27 mouse cellular contexts compared by ENCODE assay signal in the genomic region with DNA sequence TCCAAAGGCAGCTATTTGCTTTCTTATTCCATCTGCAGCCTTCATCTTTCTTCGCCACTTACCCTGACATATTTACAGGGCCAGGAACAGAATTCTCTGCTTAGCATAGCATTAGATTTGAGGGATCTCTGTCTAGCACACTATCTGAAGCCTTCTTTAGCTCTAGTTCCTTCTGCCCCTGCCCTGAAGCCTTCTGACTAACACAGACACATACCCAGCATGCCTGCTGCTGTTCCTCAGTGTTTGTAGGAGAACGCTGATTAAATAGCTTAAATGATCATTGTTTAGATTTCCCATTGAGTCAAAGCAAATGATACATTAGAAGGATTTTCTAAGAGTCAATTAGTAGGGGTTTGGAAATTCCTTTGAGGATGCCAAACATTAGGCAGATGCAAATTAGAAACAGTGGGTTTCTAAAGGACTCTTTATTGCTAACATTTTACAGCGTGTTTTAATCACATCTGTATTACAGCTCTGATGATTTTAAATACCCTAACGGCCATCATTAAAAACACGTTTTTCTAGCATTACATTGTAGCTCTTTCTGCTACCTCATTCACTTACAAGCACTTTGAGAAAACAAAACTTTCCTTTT. TPM values are rescaled to one million over a fixed set of nuclear protein-coding genes. Genes with fewer than 3 reads are reported as not detected.
A peak's percentile ranks its signal among the peaks of the same experiment; 100 is the strongest.
DNase-seq lines count a peak whose midpoint lies in the region; ATAC-seq lines count a peak whose summit lies in the region.
"Had no signal": no experiment of that assay in that cellular context is flagged by ENCODE, and none has a peak within 500 bp of the region (broad histone marks: within the 10 kb centered on the region; RNA-seq: fewer than 3 reads in every experiment).

No protein-coding gene starts in this region.

- H3K9me3 ChIP-seq in forebrain, embryonic 13.5 days (replicated peaks): no peaks in the 10 kb centered on the region
- no peaks in the 10 kb centered on the region for H3K9me3 ChIP-seq in forebrain, embryonic 10.5 days
- no peaks in the 10 kb centered on the region for H3K9me3 ChIP-seq in midbrain, embryonic 14.5 days (ENCODE audit: control insufficient read depth, low read length)
- no peaks in the 10 kb centered on the region for H3K9me3 ChIP-seq in midbrain, embryonic 11.5 days (ENCODE audit: control insufficient read depth, low read length)
- no peaks in the 10 kb centered on the region for H3K9me3 ChIP-seq in embryonic facial prominence, embryonic 13.5 days
- no peaks in the 10 kb centered on the region for H3K9me3 ChIP-seq in neural tube, embryonic 14.5 days (ENCODE audit: control insufficient read depth, low read length)
- H3K9me3 ChIP-seq: embryonic facial prominence, embryonic 12.5 days; liver, embryonic 15.5 days; lung, embryonic 15.5 days; megakaryocyte, embryonic 14.5 days had no signal

- WGBS in forebrain, embryonic 13.5 days: 40% methylated on average over 5 of the region's 5 CpGs
- 68% methylated on average over 5 of the region's 5 CpGs for WGBS in forebrain, embryonic 10.5 days
- WGBS in midbrain, embryonic 14.5 days: 72% methylated on average over 5 of the region's 5 CpGs
- 73% methylated on average over 5 of the region's 5 CpGs for WGBS in midbrain, embryonic 11.5 days
- WGBS in embryonic facial prominence, embryonic 13.5 days: 40% methylated on average over 5 of the region's 5 CpGs
- 30% methylated on average over 5 of the region's 5 CpGs for WGBS in neural tube, embryonic 14.5 days

- no peak overlapping the region for H3K27ac ChIP-seq in forebrain, embryonic 13.5 days
- H3K27ac ChIP-seq in forebrain, embryonic 10.5 days: no peak overlapping the region
- no peak overlapping the region for H3K27ac ChIP-seq in midbrain, embryonic 14.5 days (replicated peaks; ENCODE audit: low read depth, low read length)
- no peak overlapping the region for H3K27ac ChIP-seq in midbrain, embryonic 11.5 days (ENCODE audit: low read depth, low read length)
- peak overlapping the region; percentile 55; the same call in 1 of the 2 replicates for H3K27ac ChIP-seq in embryonic facial prominence, embryonic 13.5 days
- peak overlapping the region; percentile 29 for H3K27ac ChIP-seq in neural tube, embryonic 14.5 days (ENCODE audit: low read depth, low read length)
- H3K27ac ChIP-seq: embryonic facial prominence, embryonic 12.5 days; liver, embryonic 15.5 days; lung, embryonic 15.5 days had no signal

- peak; percentile 41; the same call in 1 of the 2 replicates for ATAC-seq in forebrain, embryonic 13.5 days
- no peak for ATAC-seq in midbrain, embryonic 14.5 days (ENCODE audit: low FRiP score, low TSS enrichment)
- ATAC-seq in midbrain, embryonic 11.5 days (ENCODE audit: low FRiP score): no peak
- no peak for ATAC-seq in embryonic facial prominence, embryonic 13.5 days (ENCODE audit: insufficient number of reproducible peaks, insufficient read depth, low FRiP score, low TSS enrichment, low read depth)
- peak; percentile 84 for ATAC-seq in neural tube, embryonic 14.5 days (ENCODE audit: low read depth)
- ATAC-seq: CD4-positive, CD25-positive, alpha-beta regulatory T cell, adult 4 months; intestine, postnatal 0 days; midbrain, embryonic 16.5 days had no signal

- H3K36me3 ChIP-seq in forebrain, embryonic 13.5 days (ENCODE audit: poor library complexity, severe bottlenecking): no peaks in the 10 kb centered on the region
- H3K36me3 ChIP-seq in forebrain, embryonic 10.5 days (replicated peaks): no peaks in the 10 kb centered on the region
- no peaks in the 10 kb centered on the region for H3K36me3 ChIP-seq in midbrain, embryonic 14.5 days (ENCODE audit: control insufficient read depth, insufficient read depth, low read length)
- no peaks in the 10 kb centered on the region for H3K36me3 ChIP-seq in midbrain, embryonic 11.5 days (ENCODE audit: control insufficient read depth, insufficient read depth, low read length)
- no peaks in the 10 kb centered on the region for H3K36me3 ChIP-seq in embryonic facial prominence, embryonic 13.5 days
- no peaks in the 10 kb centered on the region for H3K36me3 ChIP-seq in neural tube, embryonic 14.5 days (ENCODE audit: control insufficient read depth, insufficient read depth, low read length)
- H3K36me3 ChIP-seq: embryonic facial prominence, embryonic 12.5 days; heart, embryonic 12.5 days; liver, embryonic 15.5 days; lung, embryonic 15.5 days had no signal

- DNase-seq in forebrain, embryonic 10.5 days (ENCODE audit: extremely low spot score, low spot score): no peak
- DNase-seq in midbrain, embryonic 14.5 days: peak; percentile 2
- no peak for DNase-seq in midbrain, embryonic 11.5 days (ENCODE audit: low spot score, missing footprints)
- DNase-seq in frontal cortex, postnatal 25 days (ENCODE audit: low spot score in 2 of 2): no peak
- DNase-seq: adrenal gland, postnatal 25 days; cerebellum, adult 9-10 months; gastrocnemius, postnatal 10 days; heart, adult 11 months; heart, postnatal 10 days; kidney, postnatal 36 days; left cerebral cortex, postnatal 4 days; liver; lung, postnatal 36 days; retina, postnatal 1 day; right cerebral cortex, postnatal 25 days; thymus, postnatal 14 days had no signal

- no peak overlapping the region for H3K4me2 ChIP-seq in forebrain, embryonic 13.5 days
- H3K4me2 ChIP-seq in midbrain, embryonic 14.5 days (ENCODE audit: low read length): no peak overlapping the region
- H3K4me2 ChIP-seq in midbrain, embryonic 11.5 days: no peak overlapping the region
- no peak overlapping the region for H3K4me2 ChIP-seq in embryonic facial prominence, embryonic 13.5 days
- H3K4me2 ChIP-seq in neural tube, embryonic 14.5 days (ENCODE audit: low read depth, low read length): no peak overlapping the region
- H3K4me2 ChIP-seq: embryonic facial prominence, embryonic 12.5 days; heart, embryonic 12.5 days; liver, embryonic 15.5 days; lung, embryonic 15.5 days had no signal

- H3K4me3 ChIP-seq in forebrain, embryonic 13.5 days: no peak overlapping the region
- no peak overlapping the region for H3K4me3 ChIP-seq in forebrain, embryonic 10.5 days
- no peak overlapping the region for H3K4me3 ChIP-seq in midbrain, embryonic 14.5 days (replicated peaks; ENCODE audit: low read depth, low read length)
- no peak overlapping the region for H3K4me3 ChIP-seq in midbrain, embryonic 11.5 days (ENCODE audit: low read depth, low read length)
- H3K4me3 ChIP-seq in embryonic facial prominence, embryonic 13.5 days: no peak overlapping the region
- H3K4me3 ChIP-seq in neural tube, embryonic 14.5 days (ENCODE audit: low read depth, low read length): no peak overlapping the region
- H3K4me3 ChIP-seq: embryonic facial prominence, embryonic 12.5 days; heart, embryonic 12.5 days; liver, embryonic 15.5 days; lung, embryonic 15.5 days; megakaryocyte, embryonic 14.5 days had no signal

- 0 out of 2 replicates have a peak, but pooled peaks cover 3% of the 10 kb centered on the region for H3K4me1 ChIP-seq in forebrain, embryonic 13.5 days
- H3K4me1 ChIP-seq in forebrain, embryonic 10.5 days: peaks cover 4% of the 10 kb centered on the region
- H3K4me1 ChIP-seq in midbrain, embryonic 14.5 days (ENCODE audit: control insufficient read depth, insufficient read depth, low read length): no peaks in the 10 kb centered on the region
- H3K4me1 ChIP-seq in midbrain, embryonic 11.5 days (ENCODE audit: control insufficient read depth, insufficient read depth, low read length): no peaks in the 10 kb centered on the region
- H3K4me1 ChIP-seq in embryonic facial prominence, embryonic 13.5 days: peaks cover 9% of the 10 kb centered on the region
- H3K4me1 ChIP-seq in neural tube, embryonic 14.5 days (ENCODE audit: control insufficient read depth, insufficient read depth, low read length): 0 out of 2 replicates have a peak, but pooled peaks cover 4% of the 10 kb centered on the region
- H3K4me1 ChIP-seq: heart, embryonic 12.5 days; liver, embryonic 15.5 days; lung, embryonic 15.5 days had no signal

- H3K9ac ChIP-seq in forebrain, embryonic 13.5 days: no peak overlapping the region
- H3K9ac ChIP-seq in midbrain, embryonic 14.5 days (replicated peaks; ENCODE audit: low read length): no peak overlapping the region
- no peak overlapping the region for H3K9ac ChIP-seq in midbrain, embryonic 11.5 days (ENCODE audit: low read length)
- H3K9ac ChIP-seq in embryonic facial prominence, embryonic 13.5 days: no peak overlapping the region
- H3K9ac ChIP-seq in neural tube, embryonic 14.5 days (replicated peaks; ENCODE audit: low read depth, low read length): no peak overlapping the region
- H3K9ac ChIP-seq: embryonic facial prominence, embryonic 12.5 days; heart, embryonic 12.5 days; liver, embryonic 15.5 days; lung, embryonic 15.5 days had no signal

- no peaks in the 10 kb centered on the region for H3K27me3 ChIP-seq in forebrain, embryonic 13.5 days
- H3K27me3 ChIP-seq in forebrain, embryonic 10.5 days (ENCODE audit: poor library complexity, severe bottlenecking): no peaks in the 10 kb centered on the region
- no peaks in the 10 kb centered on the region for H3K27me3 ChIP-seq in midbrain, embryonic 14.5 days (ENCODE audit: control insufficient read depth, insufficient read depth, low read length)
- H3K27me3 ChIP-seq in midbrain, embryonic 11.5 days (ENCODE audit: control insufficient read depth, insufficient read depth, low read length): no peaks in the 10 kb centered on the region
- no peaks in the 10 kb centered on the region for H3K27me3 ChIP-seq in embryonic facial prominence, embryonic 13.5 days
- H3K27me3 ChIP-seq in neural tube, embryonic 14.5 days (ENCODE audit: control insufficient read depth, insufficient read depth, low read length): no peaks in the 10 kb centered on the region
- H3K27me3 ChIP-seq: embryonic facial prominence, embryonic 12.5 days; heart, embryonic 12.5 days; liver, embryonic 15.5 days; lung, embryonic 15.5 days; megakaryocyte, embryonic 14.5 days had no signal

RNA-seq across cellular contexts. Expression of a gene that starts 19.2 kb away (rescaled TPM):
- 0.18 and 0.30 TPM in 2 replicates for polyA plus RNA-seq in forebrain, embryonic 13.5 days (2015; fragmentation: Nextera tagmentation; extraction: Ambion mirVana)
- 0.12 and 0.14 TPM in 2 replicates for polyA plus RNA-seq in forebrain, embryonic 10.5 days (2016; fragmentation: Nextera tagmentation; extraction: Ambion mirVana)
- 0.19 and 0.61 TPM in 2 replicates for polyA plus RNA-seq in midbrain, embryonic 14.5 days (2014; fragmentation: Nextera tagmentation; extraction: Ambion mirVana)
- 0.46 and 0.59 TPM in 2 replicates for polyA plus RNA-seq in midbrain, embryonic 11.5 days (2014; fragmentation: Nextera tagmentation; extraction: Ambion mirVana)
- polyA plus RNA-seq in embryonic facial prominence, embryonic 13.5 days (2015; fragmentation: Nextera tagmentation; extraction: Ambion mirVana): 0.52 and 0.58 TPM in 2 replicates
- polyA plus RNA-seq in neural tube, embryonic 14.5 days (2014; fragmentation: Nextera tagmentation; extraction: Ambion mirVana): 0.16 and 0.59 TPM in 2 replicates

Comparison
In these comparisons a context has a peak if more than half of its experiments do, and no peak if none do; other contexts are left out.
1. ATAC-seq: peak in forebrain, embryonic 13.5 days (single experiment) and neural tube, embryonic 14.5 days (single experiment); none in midbrain, embryonic 14.5 days (single experiment), midbrain, embryonic 11.5 days (single experiment) and embryonic facial prominence, embryonic 13.5 days (single experiment).
2. H3K27ac ChIP-seq: peak in embryonic facial prominence, embryonic 13.5 days (single experiment) and neural tube, embryonic 14.5 days (single experiment); none in forebrain, embryonic 13.5 days (single experiment), forebrain, embryonic 10.5 days (single experiment), midbrain, embryonic 14.5 days (single experiment) and midbrain, embryonic 11.5 days (single experiment).